14 mouse cellular contexts compared by ENCODE assay signal in the genomic region with DNA sequence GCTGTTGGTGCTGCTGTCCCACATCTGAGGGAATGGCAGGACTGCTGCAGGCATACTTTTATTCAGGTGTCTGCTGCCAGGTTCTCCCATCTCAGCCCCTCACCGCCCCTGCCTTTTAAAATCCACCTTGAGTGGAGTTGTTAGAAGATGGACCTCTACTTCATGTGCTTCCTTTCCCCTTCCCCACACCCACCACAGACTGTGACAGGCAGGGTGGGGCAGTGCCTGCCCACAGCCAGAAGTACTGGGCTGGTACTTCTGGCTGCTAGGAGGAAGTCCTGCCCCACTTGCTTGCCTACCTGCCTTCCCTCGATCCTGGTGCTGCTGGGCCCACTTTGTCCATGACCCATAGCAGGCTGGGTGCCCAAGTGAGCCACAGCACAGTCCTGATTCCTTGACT. TPM values are rescaled to one million over a fixed set of nuclear protein-coding genes. Genes with fewer than 3 reads are reported as not detected.
"Had no signal": no experiment of that assay in that cellular context is flagged by ENCODE, and none has a peak within 500 bp of the region (broad histone marks: within the 10 kb centered on the region; RNA-seq: fewer than 3 reads in every experiment).

No protein-coding gene starts in this region.

RNA-seq across cellular contexts. Expression of gene Clec2g, which starts 27.9 kb away (rescaled TPM):
- polyA plus RNA-seq: liver, embryonic 13.5 days; liver, embryonic 15.5 days; liver, postnatal 0 days; lung, embryonic 15.5 days; lung, postnatal 0 days; macrophage; midbrain, embryonic 10.5 days; midbrain, embryonic 12.5 days; midbrain, embryonic 14.5 days; midbrain, embryonic 16.5 days; neural tube, embryonic 12.5 days; neural tube, embryonic 14.5 days; small intestine, adult 2 months; testis, adult 2 months had no signal
